Mouse (Mus musculus) ovary, adult 18-20 months (tissue): ENCODE results near the gene Tmem37.
A peak's percentile ranks its signal among the peaks of the same experiment; 100 is the strongest.

Experiments used
- DNase-seq: peaks from one replicate; pipeline ENCODE4 v3.0.0; 2022; ENCODE audit warnings: low spot score, mixed read lengths

The Tmem37 gene

DNA sequence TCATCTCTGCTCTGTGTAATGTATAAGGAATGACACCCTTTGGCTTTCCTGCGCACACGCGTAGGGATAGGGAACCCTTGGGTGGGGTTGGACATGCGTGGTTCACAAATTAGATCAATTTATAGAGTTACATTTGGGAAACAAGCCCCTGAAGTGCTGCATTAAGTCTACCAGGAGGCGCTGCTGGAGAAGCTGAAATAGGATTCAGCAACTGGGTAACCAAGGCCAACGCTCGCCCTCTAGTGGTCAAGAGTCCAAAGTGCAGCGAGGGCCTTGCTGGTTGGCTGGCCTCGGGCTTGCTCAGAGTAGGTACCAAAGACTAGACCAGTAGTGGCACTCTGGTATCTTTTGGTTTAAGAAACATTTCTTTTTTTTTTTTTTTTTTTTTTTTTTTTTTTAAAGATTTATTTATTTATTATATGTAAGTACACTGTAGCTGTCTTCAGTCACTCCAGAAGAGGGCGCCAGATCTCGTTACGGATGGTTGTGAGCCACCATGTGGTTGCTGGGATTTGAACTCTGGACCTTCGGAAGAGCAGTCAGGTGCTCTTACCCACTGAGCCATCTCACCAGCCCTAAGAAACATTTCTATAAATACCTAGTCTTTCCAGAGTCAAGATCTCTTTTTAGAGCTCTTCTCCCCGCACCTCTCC is 19.7 kb upstream of the Tmem37 start:
- peak; percentile 70 for DNase-seq

DNA sequence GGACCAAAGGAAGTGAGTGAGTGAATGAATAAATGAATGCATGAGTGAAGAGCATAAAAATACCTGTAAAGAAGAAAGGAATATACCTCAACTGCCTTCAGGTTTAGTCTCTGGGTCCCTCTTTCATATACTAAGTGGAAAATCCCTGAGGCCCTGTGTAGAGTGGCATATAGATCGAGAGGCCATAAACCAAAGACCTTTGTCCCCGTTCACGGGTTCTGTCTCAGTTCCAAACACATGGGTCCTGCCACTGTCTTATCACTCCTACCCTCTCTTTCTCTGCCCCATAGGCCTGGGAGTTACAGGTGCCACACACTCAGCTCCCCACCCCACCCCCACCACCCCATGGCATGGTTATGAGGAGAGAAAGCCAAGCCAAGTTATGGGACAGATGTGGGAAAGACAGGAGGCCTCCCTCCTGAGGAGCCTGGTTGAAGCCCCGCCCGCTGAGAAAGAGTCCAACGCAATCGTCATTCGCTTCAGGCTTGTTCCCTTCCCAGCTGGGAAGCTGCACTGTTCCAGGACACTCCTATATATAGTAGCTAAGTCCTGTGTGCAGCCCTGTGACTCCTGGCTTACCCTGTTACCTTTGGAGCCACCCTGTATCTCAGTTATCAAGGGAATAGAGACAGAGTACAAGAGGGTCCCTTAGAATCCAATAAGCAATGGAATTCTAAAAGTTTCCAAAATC is 17.2 kb upstream of the Tmem37 start:
- no peak for DNase-seq

- no peak for DNase-seq
Measured at GRCm38 (mm10) chr1:120089180-120089579, 15.3 kb upstream of the Tmem37 start.

DNA sequence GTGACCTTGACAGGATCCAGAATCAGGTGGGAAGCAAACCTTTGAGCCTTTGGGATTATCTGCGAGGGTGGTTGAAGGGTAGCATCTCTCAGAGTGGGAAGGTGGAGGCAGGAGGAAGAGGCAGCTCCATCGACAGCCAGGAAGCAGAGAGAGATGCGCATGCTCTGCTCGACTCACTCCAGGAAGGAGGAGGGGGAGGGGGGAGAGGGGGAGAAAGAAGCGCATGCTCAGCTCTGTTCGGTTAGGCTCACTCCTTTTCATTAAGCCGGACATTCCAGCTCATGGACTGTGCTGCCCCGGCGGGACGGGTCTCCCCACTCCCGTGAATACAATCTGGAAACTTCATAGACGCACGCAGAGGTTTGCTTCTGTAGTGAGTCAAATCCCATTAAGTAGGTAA is 12.8 kb upstream of the Tmem37 start:
- no peak for DNase-seq

GRCm38 (mm10) chr1:120085696-120086095 is 11.8 kb upstream of the Tmem37 start:
- no peak for DNase-seq

DNA sequence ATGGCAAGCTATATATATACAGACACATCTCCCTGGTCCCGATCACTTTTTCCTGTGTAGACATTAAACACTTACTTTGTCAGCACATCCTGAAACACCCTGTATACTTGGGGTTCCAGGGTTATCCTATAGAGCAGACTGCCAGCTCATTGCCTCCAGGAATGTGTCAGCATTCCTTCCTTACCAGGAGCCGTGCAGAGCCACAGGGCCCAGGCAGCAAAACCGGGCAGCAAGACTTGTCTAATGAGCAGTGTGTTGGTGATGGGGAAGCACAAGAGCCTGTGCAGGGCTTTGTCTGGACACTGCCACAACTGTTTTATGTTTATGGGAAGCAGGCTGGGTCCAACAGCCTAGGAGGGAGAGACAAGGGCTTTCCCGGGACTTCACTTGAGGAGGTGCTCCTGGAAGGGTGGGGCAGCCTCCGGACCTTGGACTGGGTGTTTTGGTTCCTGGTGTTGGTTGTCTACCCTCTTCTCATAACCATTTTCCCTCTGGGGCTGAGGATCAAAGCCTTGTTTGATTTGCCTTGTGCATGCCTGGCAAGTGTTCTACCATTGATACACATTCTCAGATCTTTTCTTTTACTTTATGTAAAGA is 10.1 kb upstream of the Tmem37 start:
- DNase-seq: no peak

- DNase-seq: no peak
Measured at GRCm38 (mm10) chr1:120082957-120083585, 9.2 kb upstream of the Tmem37 start.

DNA sequence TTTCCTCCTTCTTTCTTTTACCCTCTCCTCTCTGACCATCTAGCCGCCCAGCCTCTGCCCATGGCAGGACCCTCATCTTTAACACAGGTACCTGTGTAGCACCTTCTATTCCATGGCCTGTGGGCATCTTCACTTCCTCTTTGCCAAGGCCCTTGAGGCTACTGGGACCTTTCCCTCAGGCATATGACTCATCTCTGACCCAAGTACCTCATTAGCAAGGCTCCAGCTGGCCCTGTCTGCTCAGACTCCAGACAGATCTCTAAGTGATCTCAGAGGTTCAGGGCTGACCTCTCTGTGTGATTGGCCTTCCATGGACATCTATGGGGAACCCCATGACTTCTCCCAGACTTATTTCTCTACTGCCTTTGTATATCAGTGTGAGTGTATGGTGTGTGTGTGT is 6.8 kb upstream of the Tmem37 start:
- DNase-seq: no peak

GRCm38 (mm10) chr1:120077746-120078410 is 4.0 kb upstream of the Tmem37 start:
- no peak for DNase-seq

- DNase-seq: no peak
Measured at GRCm38 (mm10) chr1:120075507-120075906, 1.6 kb upstream of the Tmem37 start.

- DNase-seq: no peak
Measured at GRCm38 (mm10) chr1:120074931-120075330, 1.1 kb upstream of the Tmem37 start.

- no peak for DNase-seq
Measured at GRCm38 (mm10) chr1:120074307-120074702, 431 bp upstream of the Tmem37 start.

- DNase-seq: no peak
Measured at GRCm38 (mm10) chr1:120072900-120073299, 974 bp downstream of the Tmem37 start.

DNA sequence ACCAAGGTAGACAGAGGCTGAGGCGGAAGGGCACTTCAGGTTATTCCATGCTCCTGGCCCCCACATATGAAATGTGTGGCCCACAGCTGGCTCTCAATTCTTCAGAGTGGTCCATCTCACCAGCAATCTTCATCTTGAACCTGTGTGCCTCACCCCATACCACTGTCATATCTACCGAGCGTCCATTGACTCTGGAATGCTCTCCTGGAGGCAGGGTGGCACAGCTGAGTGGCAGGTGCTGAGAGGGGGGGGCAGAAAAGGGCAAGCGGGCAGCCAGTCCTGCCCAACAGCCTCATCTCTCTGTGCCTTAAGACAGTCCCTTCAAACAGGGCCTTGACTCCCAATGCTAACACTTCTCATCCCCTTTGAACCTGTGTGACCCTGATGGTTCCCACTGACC is 2.7 kb downstream of the Tmem37 start:
- no peak for DNase-seq

- DNase-seq: no peak
Measured at GRCm38 (mm10) chr1:120070168-120070567, 3.7 kb downstream of the Tmem37 start.

- DNase-seq: no peak
Measured at GRCm38 (mm10) chr1:120069120-120069519, 4.8 kb downstream of the Tmem37 start.

DNA sequence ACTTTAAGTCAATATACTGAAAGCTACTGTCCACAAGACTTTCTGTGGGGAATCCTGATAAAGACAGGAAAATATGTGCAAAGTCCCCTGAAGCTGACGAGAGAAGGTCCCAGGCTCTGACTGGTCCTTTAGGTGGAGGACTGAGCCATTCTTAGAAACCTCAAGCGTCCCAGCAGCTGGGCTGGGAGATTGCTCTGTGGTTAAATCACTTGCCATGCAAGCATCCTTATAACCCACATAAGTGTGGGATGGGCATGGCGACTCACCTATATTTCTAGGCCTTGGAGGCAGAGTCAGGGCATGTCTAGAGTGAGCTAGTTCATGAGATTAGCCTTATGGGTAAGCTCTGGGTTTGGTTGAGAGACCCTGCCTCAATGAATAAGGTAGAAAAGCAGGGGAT is 7.2 kb downstream of the Tmem37 start:
- no peak for DNase-seq

GRCm38 (mm10) chr1:120066159-120066558 is 7.7 kb downstream of the Tmem37 start:
- DNase-seq: no peak

- no peak for DNase-seq
Measured at GRCm38 (mm10) chr1:120064036-120064682, 9.7 kb downstream of the Tmem37 start.

DNA sequence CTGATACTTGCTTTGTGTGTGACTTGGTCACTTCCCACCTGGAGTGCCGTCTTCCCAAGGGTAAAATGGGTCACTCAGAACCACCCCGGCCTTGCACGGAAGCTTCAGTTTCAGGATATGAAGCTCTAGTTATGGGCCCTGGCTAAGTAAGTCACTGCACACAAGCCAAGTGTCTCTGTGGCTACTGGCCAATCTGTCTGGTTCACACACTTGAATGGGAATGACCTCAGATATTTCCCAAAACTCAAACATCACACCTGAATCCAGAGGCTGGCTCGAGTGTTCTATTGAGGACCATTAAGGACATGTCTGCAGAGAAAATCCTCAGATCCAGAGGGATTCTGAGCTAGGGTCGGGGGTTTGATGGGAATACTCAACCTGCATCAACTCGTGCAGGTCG is 11.6 kb downstream of the Tmem37 start:
- no peak for DNase-seq

- no peak for DNase-seq
Measured at GRCm38 (mm10) chr1:120060687-120061086, 13.2 kb downstream of the Tmem37 start.
